Mouse (Mus musculus): ENCODE measurements around the gene Dtx3. TPM values are rescaled to one million over a fixed set of nuclear protein-coding genes. Genes with fewer than 3 reads are reported as not detected.

The Dtx3 gene
- polyA plus RNA-seq, 1 experiment, result 101 TPM

DNA sequence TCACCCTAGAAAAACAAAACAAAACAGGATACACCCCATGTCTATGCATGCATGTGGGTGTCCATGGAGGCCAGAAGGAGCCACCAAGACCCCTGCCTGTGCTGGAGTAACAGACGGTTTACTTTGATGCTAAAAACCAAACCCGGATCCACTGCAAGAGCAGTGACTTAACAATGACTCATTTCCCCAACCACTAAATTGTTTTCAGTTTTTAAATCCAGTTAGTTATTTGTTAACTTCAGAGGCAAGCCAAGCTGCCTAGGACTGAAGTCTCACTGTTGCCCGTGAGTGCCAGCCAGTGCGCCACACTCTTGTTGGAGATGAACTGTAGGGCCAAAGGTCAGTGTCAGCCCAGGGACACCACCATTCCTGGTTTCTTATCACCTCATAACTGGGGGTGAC is 45.1 kb downstream of the Dtx3 start:
- Histone ChIP-seq H3K27me3 (replicated peaks; ENCODE audit: control insufficient read depth, insufficient read depth, low read length) (no peaks in the 10 kb centered on the region), H3K4me3 (ENCODE audit: insufficient read depth, low read depth, low read length) (no peak overlapping the region), H3K27ac (ENCODE audit: insufficient read depth, low read depth, low read length) (peak overlapping the region; percentile 65), H3K4me1 (ENCODE audit: control insufficient read depth, insufficient read depth, low read length) (peaks cover 17% of the 10 kb centered on the region; the same call in 1 of the 2 replicates), H3K36me3 (ENCODE audit: control insufficient read depth, insufficient read depth, low read length) (no peaks in the 10 kb centered on the region)
- no peak for TF ChIP-seq CTCF (conservative IDR thresholded peaks at IDR 0.05; ENCODE audit: insufficient read depth, insufficient read length, low read depth, low read length)
- TF ChIP-seq POLR2A (IDR thresholded peaks at IDR 0.05; ENCODE audit: low read depth, low read length), result no peak
- WGBS, result 29% methylated on average over 4 of the region's 4 CpGs
- peak; percentile 89 for DNase-seq

DNA sequence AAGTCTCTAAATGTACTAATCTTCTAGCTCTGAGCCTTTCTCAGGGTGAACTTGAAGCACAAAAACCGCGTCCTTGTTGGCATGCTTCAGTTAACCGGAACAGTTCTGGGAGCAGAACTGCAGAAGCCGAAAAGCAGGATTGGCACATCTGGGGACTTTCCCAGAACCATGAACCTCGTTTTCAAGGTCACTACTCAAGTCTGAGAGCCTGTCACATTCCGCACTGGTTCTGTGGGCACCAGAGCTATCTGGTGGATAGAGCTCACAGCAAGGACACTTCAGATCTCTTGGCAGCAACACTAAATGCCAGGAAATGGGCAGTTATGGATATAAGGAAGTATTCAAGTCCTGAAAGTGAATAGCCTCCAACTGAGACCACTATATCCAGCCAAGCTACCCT is 48.4 kb downstream of the Dtx3 start:
- H3K27me3 ChIP-seq (replicated peaks; ENCODE audit: control insufficient read depth, insufficient read depth, low read length), result no peaks in the 10 kb centered on the region

DNA sequence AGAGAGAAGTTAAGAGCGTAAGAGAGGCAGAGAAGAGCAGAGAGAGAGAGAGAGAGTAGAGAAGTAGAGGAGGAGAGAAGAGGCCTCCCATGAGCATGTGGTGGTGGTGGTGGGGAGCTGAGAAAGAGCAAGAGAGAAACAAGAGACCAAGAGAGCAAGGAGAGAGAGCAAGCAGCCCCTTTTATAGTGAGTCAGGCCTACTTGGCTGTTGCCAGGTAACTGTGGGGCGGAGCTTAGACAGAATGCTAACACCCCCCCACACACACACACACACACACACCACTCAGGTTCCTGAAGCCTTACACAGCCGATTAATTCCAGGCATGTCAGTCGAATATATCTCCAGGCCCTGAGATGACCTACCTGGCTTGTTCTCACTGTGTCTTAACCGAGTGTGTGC is 50.2 kb downstream of the Dtx3 start:
- Histone ChIP-seq H3K36me3 (ENCODE audit: control insufficient read depth, insufficient read depth, low read length) (no peaks in the 10 kb centered on the region), H3K27ac (ENCODE audit: insufficient read depth, low read depth, low read length) (peak overlapping the region; percentile 69; the same call in 1 of the 2 replicates), H3K4me1 (ENCODE audit: control insufficient read depth, insufficient read depth, low read length) (peaks cover 8% of the 10 kb centered on the region; the same call in 1 of the 2 replicates), H3K27me3 (replicated peaks; ENCODE audit: control insufficient read depth, insufficient read depth, low read length) (no peaks in the 10 kb centered on the region), H3K4me3 (ENCODE audit: insufficient read depth, low read depth, low read length) (no peak overlapping the region)
- WGBS, result 68% methylated on average over 5 of the region's 5 CpGs
- no peak for DNase-seq
- TF ChIP-seq POLR2A (IDR thresholded peaks at IDR 0.05; ENCODE audit: low read depth, low read length) (no peak), CTCF (conservative IDR thresholded peaks at IDR 0.05; ENCODE audit: insufficient read depth, insufficient read length, low read depth, low read length) (no peak)

More for the DNA sequence above, 48.4 kb downstream of the Dtx3 start:
- Histone ChIP-seq H3K4me1 (ENCODE audit: control insufficient read depth, insufficient read depth, low read length) (peaks cover 12% of the 10 kb centered on the region; the same call in 1 of the 2 replicates), H3K27ac (ENCODE audit: insufficient read depth, low read depth, low read length) (peak overlapping the region; percentile 62), H3K4me3 (ENCODE audit: insufficient read depth, low read depth, low read length) (no peak overlapping the region), H3K36me3 (ENCODE audit: control insufficient read depth, insufficient read depth, low read length) (no peaks in the 10 kb centered on the region)
- no peak for TF ChIP-seq POLR2A (IDR thresholded peaks at IDR 0.05; ENCODE audit: low read depth, low read length)
- no peak for TF ChIP-seq CTCF (conservative IDR thresholded peaks at IDR 0.05; ENCODE audit: insufficient read depth, insufficient read length, low read depth, low read length)
- DNase-seq, result peak; percentile 62
- WGBS, result 29% methylated on average over 6 of the region's 6 CpGs

DNA sequence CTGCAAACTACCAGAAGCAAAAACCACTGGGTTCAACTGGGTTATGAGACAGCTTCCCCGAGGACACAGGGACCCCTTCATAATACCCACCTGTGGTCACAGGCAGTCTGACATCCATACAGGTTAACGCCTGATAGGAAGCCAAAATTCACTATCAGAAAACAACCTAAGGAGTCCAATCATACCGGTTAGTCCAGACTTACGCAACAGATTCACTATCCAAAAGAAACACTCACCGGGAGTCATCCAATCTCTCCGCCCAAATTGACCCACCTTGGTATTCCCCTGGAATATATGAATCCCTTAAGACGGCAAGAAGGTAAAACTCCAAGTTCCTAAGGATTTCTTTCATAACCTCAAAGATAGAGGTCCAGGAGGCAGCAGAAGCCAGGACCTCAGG is 51.0 kb downstream of the Dtx3 start:
- TF ChIP-seq POLR2A (IDR thresholded peaks at IDR 0.05; ENCODE audit: low read depth, low read length) (no peak), CTCF (conservative IDR thresholded peaks at IDR 0.05; ENCODE audit: insufficient read depth, insufficient read length, low read depth, low read length) (no peak)
- H3K27ac ChIP-seq (ENCODE audit: insufficient read depth, low read depth, low read length), result no peak overlapping the region
- WGBS, result 93% methylated on average over 7 of the region's 7 CpGs
- no peaks in the 10 kb centered on the region for H3K27me3 ChIP-seq (replicated peaks; ENCODE audit: control insufficient read depth, insufficient read depth, low read length)
- H3K4me1 ChIP-seq (ENCODE audit: control insufficient read depth, insufficient read depth, low read length), result peaks cover 2% of the 10 kb centered on the region; the same call in 1 of the 2 replicates
- no peak for DNase-seq
- H3K36me3 ChIP-seq (ENCODE audit: control insufficient read depth, insufficient read depth, low read length), result no peaks in the 10 kb centered on the region
- H3K4me3 ChIP-seq (ENCODE audit: insufficient read depth, low read depth, low read length), result no peak overlapping the region

DNA sequence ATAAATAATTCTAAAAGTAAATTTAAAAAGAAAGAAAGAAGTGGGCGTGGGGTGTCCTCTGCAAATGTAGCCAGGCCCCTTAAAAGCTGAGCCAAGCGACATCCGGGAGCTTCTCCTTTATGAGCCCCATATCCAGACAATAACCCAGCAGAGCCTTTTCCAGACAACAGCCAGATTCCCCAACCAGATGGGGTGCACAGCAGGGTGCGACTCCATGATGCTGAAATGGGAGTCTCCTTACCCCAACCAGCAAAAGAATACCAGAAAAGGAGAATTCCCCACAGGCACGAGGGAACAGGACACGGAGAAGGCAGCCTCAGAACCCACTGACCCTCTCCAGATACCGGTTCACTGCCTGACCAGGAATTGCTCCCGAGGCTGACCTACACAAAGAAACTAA is 52.3 kb downstream of the Dtx3 start:
- DNase-seq, result no peak
- WGBS, result 91% methylated on average over 8 of the region's 8 CpGs
- Histone ChIP-seq H3K36me3 (ENCODE audit: control insufficient read depth, insufficient read depth, low read length) (no peaks in the 10 kb centered on the region), H3K4me3 (ENCODE audit: insufficient read depth, low read depth, low read length) (no peak overlapping the region), H3K27ac (ENCODE audit: insufficient read depth, low read depth, low read length) (no peak overlapping the region), H3K4me1 (ENCODE audit: control insufficient read depth, insufficient read depth, low read length) (peaks cover 8% of the 10 kb centered on the region; the same call in 1 of the 2 replicates), H3K27me3 (replicated peaks; ENCODE audit: control insufficient read depth, insufficient read depth, low read length) (no peaks in the 10 kb centered on the region)
- TF ChIP-seq POLR2A (IDR thresholded peaks at IDR 0.05; ENCODE audit: low read depth, low read length) (no peak), CTCF (conservative IDR thresholded peaks at IDR 0.05; ENCODE audit: insufficient read depth, insufficient read length, low read depth, low read length) (no peak)

DNA sequence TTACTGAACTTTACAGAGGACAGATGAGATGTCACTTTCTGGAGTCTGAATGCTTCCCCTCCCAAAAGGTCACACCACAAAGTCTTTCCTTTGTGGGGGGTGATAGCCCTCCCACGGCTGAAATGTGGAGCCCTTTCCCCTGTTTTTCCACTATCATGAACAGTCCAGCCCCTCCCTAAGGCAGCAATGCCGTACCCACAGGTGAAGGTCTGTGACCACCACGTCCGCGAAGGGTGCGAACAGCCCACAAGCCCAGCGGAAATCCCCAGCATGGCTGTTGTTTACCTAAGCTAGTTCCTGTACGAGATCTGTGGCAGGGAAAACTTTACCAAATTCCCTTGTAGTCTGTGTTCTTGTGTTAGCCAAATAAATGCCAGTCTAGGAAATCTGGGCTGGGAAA is 54.0 kb downstream of the Dtx3 start:
- no peak for TF ChIP-seq CTCF (conservative IDR thresholded peaks at IDR 0.05; ENCODE audit: insufficient read depth, insufficient read length, low read depth, low read length)
- TF ChIP-seq POLR2A (IDR thresholded peaks at IDR 0.05; ENCODE audit: low read depth, low read length), result no peak
- H3K4me1 ChIP-seq (ENCODE audit: control insufficient read depth, insufficient read depth, low read length), result peaks cover 6% of the 10 kb centered on the region; the same call in 1 of the 2 replicates
- H3K4me3 ChIP-seq (ENCODE audit: insufficient read depth, low read depth, low read length), result no peak overlapping the region
- no peaks in the 10 kb centered on the region for H3K36me3 ChIP-seq (ENCODE audit: control insufficient read depth, insufficient read depth, low read length)
- H3K27ac ChIP-seq (ENCODE audit: insufficient read depth, low read depth, low read length), result no peak overlapping the region
- no peak for DNase-seq
- 56% methylated on average over 8 of the region's 8 CpGs for WGBS
- H3K27me3 ChIP-seq (replicated peaks; ENCODE audit: control insufficient read depth, insufficient read depth, low read length), result no peaks in the 10 kb centered on the region

DNA sequence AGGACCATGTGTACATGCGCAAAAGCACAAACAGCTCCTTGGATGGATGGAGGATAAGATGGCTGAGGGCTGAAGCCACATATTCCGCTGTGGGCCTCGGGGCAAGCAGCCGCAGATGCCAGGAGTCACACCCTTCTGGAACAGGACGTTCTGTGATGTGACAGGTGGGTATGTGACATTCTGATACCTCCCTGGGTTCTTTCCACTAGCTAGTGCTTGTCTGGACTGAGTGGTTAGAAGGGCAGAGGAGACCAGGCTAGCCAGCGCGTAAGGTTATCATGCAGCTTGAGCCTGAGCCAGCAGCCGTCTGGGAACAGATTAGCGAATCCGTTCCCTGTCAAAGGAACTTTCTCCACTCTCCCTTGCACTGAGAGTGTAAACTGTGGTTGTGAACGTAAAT is 54.6 kb downstream of the Dtx3 start:
- Histone ChIP-seq H3K27ac (ENCODE audit: insufficient read depth, low read depth, low read length) (no peak overlapping the region), H3K4me3 (ENCODE audit: insufficient read depth, low read depth, low read length) (no peak overlapping the region), H3K4me1 (ENCODE audit: control insufficient read depth, insufficient read depth, low read length) (peaks cover 6% of the 10 kb centered on the region; the same call in 1 of the 2 replicates), H3K27me3 (replicated peaks; ENCODE audit: control insufficient read depth, insufficient read depth, low read length) (no peaks in the 10 kb centered on the region), H3K36me3 (ENCODE audit: control insufficient read depth, insufficient read depth, low read length) (no peaks in the 10 kb centered on the region)
- 80% methylated on average over 11 of the region's 11 CpGs for WGBS
- TF ChIP-seq CTCF (conservative IDR thresholded peaks at IDR 0.05; ENCODE audit: insufficient read depth, insufficient read length, low read depth, low read length), result no peak
- TF ChIP-seq POLR2A (IDR thresholded peaks at IDR 0.05; ENCODE audit: low read depth, low read length), result no peak
- no peak for DNase-seq

Other genes starting within 250 kb of the Dtx3 start
- gene Ctdsp2, start 217.0 kb downstream of the Dtx3 start, polyA plus RNA-seq (2012; rRNA removed), result 118 and 126 TPM in 2 replicates
- gene Avil, start 195.0 kb downstream of the Dtx3 start, polyA plus RNA-seq (2012; rRNA removed), result 0.14 and 0.19 TPM in 2 replicates
- 54.0 and 58.1 TPM in 2 replicates for gene Tsfm, start 164.9 kb downstream of the Dtx3 start, polyA plus RNA-seq (2012; rRNA removed)
- gene Mettl1, start 154.3 kb downstream of the Dtx3 start, polyA plus RNA-seq (2012; rRNA removed), result 24.5 and 27.5 TPM in 2 replicates
- 2.4 and 3.1 TPM in 2 replicates for gene Eef1akmt3, start 154.2 kb downstream of the Dtx3 start, polyA plus RNA-seq (2012; rRNA removed)
- gene Cyp27b1, start 147.5 kb downstream of the Dtx3 start, polyA plus RNA-seq (2012; rRNA removed), result 13.5 and 14.3 TPM in 2 replicates
- gene March9, start 135.5 kb downstream of the Dtx3 start, polyA plus RNA-seq (2012; rRNA removed), result 13.1 and 15.3 TPM in 2 replicates
- gene Cdk4, start 132.2 kb downstream of the Dtx3 start, polyA plus RNA-seq (2012; rRNA removed), result 195 and 216 TPM in 2 replicates
- gene Tspan31, start 125.5 kb downstream of the Dtx3 start, polyA plus RNA-seq (2012; rRNA removed), result 102 and 117 TPM in 2 replicates
- 1.3 and 2.2 TPM in 2 replicates for gene Agap2, start 120.4 kb downstream of the Dtx3 start, polyA plus RNA-seq (2012; rRNA removed)
- gene Os9, start 74.6 kb downstream of the Dtx3 start, polyA plus RNA-seq (2012; rRNA removed), result 108 and 114 TPM in 2 replicates
- gene B4galnt1, start 30.5 kb downstream of the Dtx3 start, polyA plus RNA-seq (2012; rRNA removed), result 15.4 and 27.5 TPM in 2 replicates
- 6.6 and 8.1 TPM in 2 replicates for gene Slc26a10, start 15.1 kb downstream of the Dtx3 start, polyA plus RNA-seq (2012; rRNA removed)
- gene Arhgef25, start 5.6 kb downstream of the Dtx3 start, polyA plus RNA-seq (2012; rRNA removed), result 9.2 and 11.9 TPM in 2 replicates
- 116 and 120 TPM in 2 replicates for gene Pip4k2c, start 15.9 kb upstream of the Dtx3 start, polyA plus RNA-seq (2012; rRNA removed)
- 3.7 and 6.7 TPM in 2 replicates for gene Kif5a, start 67.6 kb upstream of the Dtx3 start, polyA plus RNA-seq (2012; rRNA removed)
- 181 and 184 TPM in 2 replicates for gene Dctn2, start 70.6 kb upstream of the Dtx3 start, polyA plus RNA-seq (2012; rRNA removed)
- 24.6 and 26.8 TPM in 2 replicates for gene Mbd6, start 93.3 kb upstream of the Dtx3 start, polyA plus RNA-seq (2012; rRNA removed)
- gene Mars, start 116.1 kb upstream of the Dtx3 start, polyA plus RNA-seq (2012; rRNA removed), result 44.4 and 48.3 TPM in 2 replicates
- gene Arhgap9, start 126.2 kb upstream of the Dtx3 start, polyA plus RNA-seq (2012; rRNA removed), result 2.7 and 6.0 TPM in 2 replicates
- 1.7 and 3.0 TPM in 2 replicates for gene Gli1, start 146.2 kb upstream of the Dtx3 start, polyA plus RNA-seq (2012; rRNA removed)
- gene Inhbe, start 158.7 kb upstream of the Dtx3 start, polyA plus RNA-seq (2012; rRNA removed), result not detected in 2 replicates
- gene Inhbc, start 174.7 kb upstream of the Dtx3 start, polyA plus RNA-seq (2012; rRNA removed), result 0.12 TPM in 1 of 2 replicates, not detected in the other
- gene R3hdm2, start 184.6 kb upstream of the Dtx3 start, polyA plus RNA-seq (2012; rRNA removed), result 93.8 and 101 TPM in 2 replicates

All from kidney, adult 2 months (tissue).